Mouse (Mus musculus): ENCODE data around the gene Kcnj12.

DNA sequence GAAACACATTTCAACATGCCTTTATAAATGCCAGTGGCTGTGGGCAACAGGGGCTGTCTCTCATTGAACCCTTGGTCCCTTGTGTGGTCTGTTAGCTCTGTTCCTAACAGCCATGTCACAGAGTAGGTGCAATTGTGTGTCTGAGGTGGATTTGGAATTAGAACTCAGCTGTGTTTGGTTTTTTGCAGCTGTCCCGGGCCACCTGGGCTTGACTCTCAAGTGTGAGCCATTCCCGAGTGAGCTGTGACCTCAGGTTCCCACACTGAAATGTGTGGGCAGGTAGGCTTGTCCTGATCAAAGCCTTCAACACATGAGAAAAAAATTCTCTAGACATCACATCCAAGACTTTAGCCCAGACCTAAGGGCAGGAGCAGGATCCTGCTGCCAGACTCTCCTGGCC lies 43.7 kb upstream of the Kcnj12 start:
- TF ChIP-seq EP300 (IDR thresholded peaks at IDR 0.05), result no peak
- no peak for TF ChIP-seq CTCF (IDR thresholded peaks at IDR 0.05)
